In genomic region chr17:87560923-87561322, GRCm38 (mm10) we compare ENCODE assay signal across 25 mouse cellular contexts.
DNase-seq lines count a peak whose midpoint lies in the region; ATAC-seq lines count a peak whose summit lies in the region.
"Had no signal": no experiment of that assay in that cellular context is flagged by ENCODE, and none has a peak within 500 bp of the region (broad histone marks: within the 10 kb centered on the region; RNA-seq: fewer than 3 reads in every experiment).

No protein-coding gene starts in this region.

- no peaks in the 10 kb centered on the region for H3K27me3 ChIP-seq in forebrain, embryonic 11.5 days (ENCODE audit: control insufficient read depth, insufficient read depth, low read length)
- H3K27me3 ChIP-seq in forebrain, embryonic 15.5 days, result no peaks in the 10 kb centered on the region
- no peaks in the 10 kb centered on the region for H3K27me3 ChIP-seq in midbrain, embryonic 15.5 days (replicated peaks)
- H3K27me3 ChIP-seq: embryonic facial prominence, embryonic 13.5 days; embryonic facial prominence, embryonic 15.5 days; forebrain, embryonic 13.5 days; Patski had no signal

- 85% methylated on average over 7 of the region's 7 CpGs for WGBS in forebrain, embryonic 11.5 days
- 90% methylated on average over 7 of the region's 7 CpGs for WGBS in forebrain, embryonic 15.5 days
- 93% methylated on average over 7 of the region's 7 CpGs for WGBS in midbrain, embryonic 15.5 days

- H3K9ac ChIP-seq in forebrain, embryonic 11.5 days (ENCODE audit: low read length), result no peak overlapping the region
- H3K9ac ChIP-seq in forebrain, embryonic 15.5 days (replicated peaks), result no peak overlapping the region
- H3K9ac ChIP-seq in midbrain, embryonic 15.5 days, result no peak overlapping the region
- H3K9ac ChIP-seq: embryonic facial prominence, embryonic 13.5 days; embryonic facial prominence, embryonic 15.5 days; forebrain, embryonic 13.5 days had no signal

- peak; percentile 8 for DNase-seq in forebrain, embryonic 11.5 days (ENCODE audit: low spot score)
- DNase-seq in CD4-positive helper T cell, adult 2 months (ENCODE audit: low read depth, low spot score), result peak; percentile 29
- DNase-seq in induced T-regulatory cell, adult 2 months (ENCODE audit: low read depth), result peak; percentile 79
- no peak for DNase-seq in embryo, embryonic 11 days
- DNase-seq: adrenal gland, adult 8-10 months; adrenal gland, postnatal 14 days; adrenal gland, postnatal 36 days; B cell, adult 2 months; cerebellum, adult 11-12 months; cerebellum, adult 2 months; cerebellum, adult 9-10 months; cerebellum, postnatal 10 days; cerebellum, postnatal 25 days had no signal

- no peak overlapping the region for H3K27ac ChIP-seq in forebrain, embryonic 11.5 days (ENCODE audit: low read depth, low read length)
- no peak overlapping the region for H3K27ac ChIP-seq in forebrain, embryonic 15.5 days (replicated peaks)
- no peak overlapping the region for H3K27ac ChIP-seq in midbrain, embryonic 15.5 days
- H3K27ac ChIP-seq: embryonic facial prominence, embryonic 13.5 days; embryonic facial prominence, embryonic 15.5 days; forebrain, embryonic 10.5 days; forebrain, embryonic 13.5 days had no signal

- no peaks in the 10 kb centered on the region for H3K36me3 ChIP-seq in forebrain, embryonic 11.5 days (ENCODE audit: control insufficient read depth, insufficient read depth, low read length)
- no peaks in the 10 kb centered on the region for H3K36me3 ChIP-seq in forebrain, embryonic 15.5 days
- H3K36me3 ChIP-seq in midbrain, embryonic 15.5 days (replicated peaks), result no peaks in the 10 kb centered on the region
- H3K36me3 ChIP-seq: embryonic facial prominence, embryonic 13.5 days; embryonic facial prominence, embryonic 15.5 days; forebrain, embryonic 10.5 days; G1E had no signal

- no peak overlapping the region for H3K4me2 ChIP-seq in forebrain, embryonic 11.5 days (ENCODE audit: low read depth, low read length, severe bottlenecking)
- no peak overlapping the region for H3K4me2 ChIP-seq in forebrain, embryonic 15.5 days (replicated peaks)
- H3K4me2 ChIP-seq in midbrain, embryonic 15.5 days, result no peak overlapping the region
- H3K4me2 ChIP-seq: embryonic facial prominence, embryonic 13.5 days; embryonic facial prominence, embryonic 15.5 days; forebrain, embryonic 13.5 days had no signal

- no peak for ATAC-seq in forebrain, embryonic 11.5 days (replicated peaks; ENCODE audit: low FRiP score)
- no peak for ATAC-seq in forebrain, embryonic 15.5 days (replicated peaks)
- peak; percentile 51 for ATAC-seq in CD4-positive, CD25-positive, alpha-beta regulatory T cell, adult 4 months
- ATAC-seq in midbrain, embryonic 15.5 days (replicated peaks), result no peak
- ATAC-seq: activated CD4-positive, CD25-positive, alpha-beta regulatory T cell, adult 4 months; forebrain, embryonic 13.5 days; forebrain, embryonic 16.5 days; Patski had no signal

- H3K4me3 ChIP-seq in forebrain, embryonic 11.5 days (ENCODE audit: low read depth, low read length), result no peak overlapping the region
- H3K4me3 ChIP-seq in forebrain, embryonic 15.5 days, result no peak overlapping the region
- H3K4me3 ChIP-seq in midbrain, embryonic 15.5 days, result no peak overlapping the region
- H3K4me3 ChIP-seq: embryonic facial prominence, embryonic 13.5 days; embryonic facial prominence, embryonic 15.5 days; erythroblast, embryonic 14.5 days; forebrain, embryonic 10.5 days; forebrain, embryonic 13.5 days had no signal

- no peaks in the 10 kb centered on the region for H3K4me1 ChIP-seq in forebrain, embryonic 11.5 days (replicated peaks; ENCODE audit: control insufficient read depth, insufficient read depth, low read length)
- no peaks in the 10 kb centered on the region for H3K4me1 ChIP-seq in forebrain, embryonic 15.5 days
- no peaks in the 10 kb centered on the region for H3K4me1 ChIP-seq in midbrain, embryonic 15.5 days
- H3K4me1 ChIP-seq: embryonic facial prominence, embryonic 15.5 days; forebrain, embryonic 13.5 days had no signal

- no peaks in the 10 kb centered on the region for H3K9me3 ChIP-seq in forebrain, embryonic 11.5 days (ENCODE audit: control insufficient read depth, low read length)
- H3K9me3 ChIP-seq in forebrain, embryonic 15.5 days, result no peaks in the 10 kb centered on the region
- no peaks in the 10 kb centered on the region for H3K9me3 ChIP-seq in midbrain, embryonic 15.5 days
- H3K9me3 ChIP-seq: embryonic facial prominence, embryonic 13.5 days; embryonic facial prominence, embryonic 15.5 days; forebrain, embryonic 10.5 days; forebrain, embryonic 13.5 days; G1E had no signal
